Mouse (Mus musculus) layer of hippocampus, adult 9-11 months (tissue): ENCODE data around the gene Traf3ip1.
"Not testable (repeated sequence)": the region's sequence is repeated elsewhere in the genome, so short reads cannot be mapped to it uniquely, and the experiment has no call there.

ENCODE experiments used
- DNase-seq: peaks from one replicate; pipeline ENCODE4 v3.0.0; 2022

Gene Traf3ip1

GRCm38 (mm10) chr1:91466186-91466585, 28.3 kb upstream of the Traf3ip1 start:
- no peak for DNase-seq

DNA sequence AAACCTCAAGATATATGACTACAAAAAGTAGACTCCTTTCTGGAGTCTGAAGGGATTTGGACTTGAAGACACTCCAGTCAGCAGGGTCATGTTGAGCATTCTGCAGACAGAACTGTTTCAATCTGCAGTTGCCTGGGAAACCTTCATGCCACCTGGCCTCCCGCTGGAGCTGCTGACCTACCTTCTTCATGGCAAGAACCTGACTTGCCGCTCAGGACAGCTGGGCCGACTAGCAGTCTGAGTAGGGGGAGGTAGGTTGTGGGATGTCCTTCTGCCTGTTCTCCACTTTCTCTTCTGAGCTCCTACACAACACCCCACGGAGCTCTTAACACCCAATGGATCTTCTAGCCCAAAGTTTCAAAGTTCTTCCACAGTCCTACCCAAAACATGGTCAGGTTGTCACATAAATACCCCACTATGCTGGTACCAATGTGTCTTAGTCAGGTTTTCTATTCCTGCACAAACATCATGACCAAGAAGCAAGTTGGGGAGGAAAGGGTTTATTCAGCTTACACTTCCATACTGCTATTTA, 24.5 kb upstream of the Traf3ip1 start:
- DNase-seq: no peak

- not testable (repeated sequence) for DNase-seq
Observed at GRCm38 (mm10) chr1:91478145-91478544, 16.3 kb upstream of the Traf3ip1 start.

- no peak for DNase-seq
Observed at GRCm38 (mm10) chr1:91478958-91479357, 15.5 kb upstream of the Traf3ip1 start.

- DNase-seq: no peak
Observed at GRCm38 (mm10) chr1:91482616-91483211, 11.7 kb upstream of the Traf3ip1 start.

DNA sequence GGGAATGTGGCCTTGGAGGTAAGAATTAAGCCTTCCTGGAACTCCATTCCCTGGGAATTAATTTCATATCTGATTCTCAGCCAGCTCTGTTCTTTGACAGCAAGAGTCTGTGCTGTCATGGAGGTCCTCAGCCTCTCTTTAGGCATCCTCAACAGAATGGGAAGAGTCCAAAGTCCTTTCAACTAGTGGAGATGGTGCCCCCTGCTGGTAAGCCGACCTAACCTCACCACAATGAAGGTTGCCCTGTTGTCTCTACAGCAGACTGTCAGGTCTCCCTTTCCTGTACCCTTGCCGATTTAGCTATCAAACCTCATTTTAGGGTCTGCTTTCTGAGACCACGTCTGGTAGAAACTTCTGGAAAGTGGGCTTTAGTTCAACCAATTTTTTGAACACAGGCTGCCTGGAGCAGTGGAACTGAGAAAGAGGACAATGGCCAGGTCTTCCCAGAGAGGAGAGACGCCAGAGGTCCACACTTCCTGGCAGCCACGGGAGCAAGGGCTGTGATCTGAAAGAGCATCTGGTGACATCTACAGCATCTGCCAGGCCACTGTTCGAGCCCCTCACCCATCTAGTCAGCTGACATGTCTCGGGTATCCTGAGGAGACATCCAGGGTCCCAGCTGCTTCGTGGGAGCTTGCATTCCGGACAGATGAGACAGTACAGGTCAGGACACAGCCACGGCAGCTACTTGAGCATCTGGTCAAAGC, 11.0 kb upstream of the Traf3ip1 start:
- DNase-seq: peak; percentile 59

DNA sequence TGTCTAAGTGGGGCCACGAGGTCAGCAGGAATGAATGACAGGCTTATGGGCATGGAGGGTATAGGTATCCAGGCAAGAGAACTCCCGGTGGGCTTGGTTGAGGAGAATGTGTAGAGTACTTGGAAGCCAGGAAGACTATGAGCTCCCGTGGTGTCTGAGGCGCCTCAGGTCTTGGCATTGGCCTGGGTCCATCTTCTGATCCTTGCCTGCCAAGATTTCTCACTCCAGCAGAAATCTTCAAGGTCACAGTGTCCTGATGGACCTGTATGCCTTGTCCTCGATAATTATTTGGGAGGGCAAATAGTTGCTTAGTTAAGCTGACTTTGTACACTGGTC, 10.5 kb upstream of the Traf3ip1 start:
- DNase-seq: no peak

DNA sequence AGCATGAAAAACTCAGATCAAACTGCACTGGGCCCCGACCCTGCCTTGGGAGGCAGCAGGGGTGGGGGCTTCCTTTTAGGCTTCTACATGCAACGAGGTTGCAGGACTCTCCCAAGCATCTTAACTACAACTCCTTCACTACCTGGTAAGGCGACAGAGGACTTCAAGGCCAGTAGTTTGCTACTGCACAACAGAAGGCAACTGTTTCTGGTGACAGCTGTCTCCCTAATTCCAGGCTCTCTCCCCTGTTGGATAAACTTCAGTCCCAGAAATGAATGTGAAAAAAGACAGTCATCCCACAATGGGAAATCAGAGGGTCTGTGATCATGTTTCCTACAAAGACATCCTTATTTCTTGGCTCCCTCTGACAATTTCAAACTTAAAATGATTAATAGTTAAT, 9.0 kb upstream of the Traf3ip1 start:
- DNase-seq: no peak

DNA sequence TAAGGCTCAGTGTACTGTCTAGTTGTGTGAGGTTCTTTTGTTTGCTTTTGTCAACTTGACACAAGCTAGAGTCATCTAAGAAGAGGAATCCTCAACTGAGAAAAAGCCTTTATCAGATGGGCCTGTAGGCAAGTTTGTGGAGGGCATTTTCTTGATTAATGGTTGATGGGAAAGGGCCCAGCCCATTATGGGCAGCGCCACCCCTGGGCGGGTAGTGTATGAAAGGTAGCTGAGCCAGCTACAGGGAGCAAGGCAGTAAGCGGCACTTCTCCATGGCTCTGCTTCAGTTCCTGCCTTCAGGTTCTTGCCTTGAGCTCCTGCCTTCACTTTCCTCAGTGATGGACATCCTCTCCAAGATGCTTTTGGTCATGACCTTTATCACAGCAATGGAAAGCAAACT, 8.3 kb upstream of the Traf3ip1 start:
- no peak for DNase-seq

GRCm38 (mm10) chr1:91490322-91490721, 4.1 kb upstream of the Traf3ip1 start:
- DNase-seq: no peak

DNA sequence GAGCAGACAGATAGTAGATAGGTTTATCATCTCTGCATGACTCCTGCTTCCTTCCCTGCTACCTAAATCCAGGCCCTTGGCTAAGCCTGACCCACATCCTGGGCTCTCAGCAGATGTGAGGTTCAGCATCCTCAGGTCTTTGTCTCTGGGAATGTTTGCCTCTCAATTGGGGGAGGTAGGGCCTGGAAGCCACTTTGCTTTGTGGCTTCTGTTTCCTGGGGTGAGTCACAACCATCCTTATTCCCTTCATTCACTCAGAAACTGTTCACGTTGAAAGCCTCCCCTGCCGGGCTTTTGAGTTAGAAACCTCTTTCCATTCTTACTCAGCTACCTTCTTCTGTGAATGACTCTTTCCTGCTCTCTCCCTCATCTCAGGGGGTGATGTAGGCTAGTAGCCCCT, 1.7 kb upstream of the Traf3ip1 start:
- DNase-seq: no peak

- DNase-seq: no peak
Observed at GRCm38 (mm10) chr1:91493938-91494337, 509 bp upstream of the Traf3ip1 start.

- DNase-seq: no peak
Observed at GRCm38 (mm10) chr1:91495321-91495720, 874 bp downstream of the Traf3ip1 start.

DNA sequence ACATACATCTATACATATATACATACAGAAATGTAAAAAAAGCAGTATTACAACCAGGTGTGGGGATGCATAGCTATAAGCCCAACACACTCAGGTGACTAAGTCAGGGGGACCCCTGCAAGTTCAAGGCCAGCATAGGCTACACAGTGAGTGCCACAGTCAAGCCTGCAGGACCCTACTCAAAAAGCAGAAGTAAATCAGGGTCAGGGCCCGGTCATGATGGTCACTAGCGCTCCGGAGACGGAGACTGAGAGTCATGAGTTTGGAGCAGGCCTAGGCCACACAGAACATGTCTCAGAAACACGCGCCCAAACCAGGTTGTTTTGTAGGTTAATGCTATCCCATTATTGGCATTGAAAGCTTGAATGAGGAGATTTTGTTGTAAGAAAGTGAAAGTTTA, 4.1 kb downstream of the Traf3ip1 start:
- DNase-seq: no peak

DNA sequence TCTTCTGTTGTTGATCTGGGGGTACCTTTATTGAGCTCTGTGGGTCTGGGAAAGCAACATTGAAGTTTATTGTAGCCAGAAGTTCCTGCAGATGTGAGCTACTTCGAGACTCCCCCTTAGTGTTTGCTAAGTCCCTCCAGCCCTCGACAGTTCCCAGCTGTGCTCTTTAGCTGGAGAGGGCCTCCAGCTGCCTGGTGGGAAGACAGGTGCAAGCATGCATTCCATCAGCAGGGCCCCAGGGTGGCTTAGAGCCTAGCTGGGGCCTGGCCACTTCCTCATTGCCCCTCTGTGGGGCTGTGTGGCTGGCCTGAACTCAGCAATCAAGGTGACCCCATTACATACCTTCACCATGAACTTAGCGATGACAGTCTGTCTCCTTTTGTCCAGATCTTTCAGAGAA, 10.2 kb downstream of the Traf3ip1 start:
- no peak for DNase-seq

DNA sequence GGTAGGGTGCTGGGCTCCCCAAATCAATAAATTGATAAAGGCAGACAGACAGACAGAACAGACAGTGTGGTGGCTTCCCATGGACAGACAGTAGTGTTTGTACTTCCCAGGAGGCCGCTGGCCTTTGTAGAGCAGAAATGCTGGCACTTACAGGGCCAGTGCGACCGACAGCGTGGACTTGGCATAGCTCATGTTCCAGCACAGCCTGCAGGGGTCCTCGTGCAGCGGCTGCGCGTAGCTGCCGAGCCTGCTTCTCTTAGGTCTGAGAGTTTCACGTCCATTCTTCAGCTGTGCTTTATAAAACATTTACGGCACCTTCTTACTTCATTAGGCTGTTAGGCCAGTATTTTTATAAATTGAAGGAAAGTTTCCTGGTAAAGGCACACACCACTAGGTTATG, 20.5 kb downstream of the Traf3ip1 start:
- DNase-seq: no peak

- no peak for DNase-seq
Observed at GRCm38 (mm10) chr1:91515642-91516041, 21.2 kb downstream of the Traf3ip1 start.

DNA sequence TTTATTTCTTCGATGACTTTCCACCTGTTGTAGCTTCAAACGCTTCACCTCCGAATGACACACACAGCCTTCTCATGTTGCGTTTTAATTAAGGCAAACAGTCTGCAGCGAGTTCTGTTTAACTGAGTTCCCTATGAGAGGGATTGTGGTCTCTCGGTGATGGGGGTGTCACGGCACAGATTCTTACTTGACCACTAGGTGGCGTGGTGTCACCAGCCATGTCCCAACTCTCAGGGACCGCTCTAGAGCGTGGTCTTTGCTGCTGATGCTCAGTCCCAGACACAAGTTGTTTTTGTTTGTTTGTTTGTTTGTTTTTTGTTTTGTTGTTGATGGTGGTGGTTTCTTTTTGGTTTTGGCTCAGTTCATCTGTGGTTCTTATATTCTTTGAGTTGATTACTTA, 29.3 kb downstream of the Traf3ip1 start:
- peak; percentile 51 for DNase-seq

DNA sequence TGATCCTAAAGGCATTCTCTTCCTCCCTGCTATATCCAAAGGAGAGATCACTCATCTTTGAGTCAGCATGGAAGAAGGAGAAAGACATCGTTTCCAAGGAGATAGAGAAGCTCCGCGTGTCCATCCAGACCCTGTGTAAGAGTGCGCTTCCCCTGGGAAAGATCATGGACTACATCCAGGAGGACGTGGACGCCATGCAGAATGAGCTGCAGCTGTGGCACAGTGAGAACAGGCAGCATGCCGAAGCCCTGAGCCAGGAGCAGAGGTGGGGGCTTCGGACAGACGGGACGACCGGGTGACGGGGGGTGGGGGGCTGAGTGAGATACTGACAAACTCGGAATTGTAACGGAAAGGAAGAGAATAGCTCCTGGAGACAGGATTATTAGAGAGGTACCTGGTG, 31.4 kb downstream of the Traf3ip1 start:
- no peak for DNase-seq

DNA sequence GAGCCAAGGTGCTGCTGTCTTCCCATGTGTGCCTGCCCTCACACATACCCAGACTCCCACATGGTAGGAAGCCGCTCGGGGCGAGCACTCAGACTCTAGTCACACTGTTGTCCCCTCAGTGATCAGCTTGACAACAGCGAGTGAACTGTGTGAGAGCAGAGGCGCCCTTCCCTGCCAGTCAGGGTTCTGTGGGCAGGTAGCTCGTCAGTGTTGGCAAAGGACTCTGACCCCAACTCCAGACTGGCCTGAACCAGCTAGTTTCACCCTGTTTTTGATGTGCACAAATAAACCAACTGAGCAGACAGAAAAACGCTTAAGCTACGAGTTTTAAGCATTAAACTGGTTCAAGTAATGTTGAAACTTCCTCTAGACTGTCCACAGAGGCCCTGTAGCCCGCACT, 35.7 kb downstream of the Traf3ip1 start:
- DNase-seq: no peak

DNA sequence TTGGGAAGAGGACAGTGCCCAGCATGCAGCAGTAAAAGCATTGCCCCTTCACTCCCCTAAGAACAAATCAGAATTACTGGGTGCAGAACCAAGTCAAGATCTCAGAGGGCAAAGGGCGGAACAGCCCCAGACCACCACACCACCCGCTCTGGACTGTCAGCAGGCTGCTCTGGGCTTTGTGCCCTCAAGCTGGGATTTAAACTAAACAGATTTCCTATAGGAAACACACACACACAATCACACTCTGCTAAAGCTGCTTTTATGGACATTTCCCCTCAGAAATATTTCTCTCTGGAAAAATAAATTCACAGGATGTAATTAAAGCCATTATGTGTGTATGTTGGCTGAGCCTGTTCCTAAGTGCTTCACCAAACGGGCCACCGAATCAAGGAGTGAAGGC, 37.8 kb downstream of the Traf3ip1 start:
- no peak for DNase-seq

- no peak for DNase-seq
Observed at GRCm38 (mm10) chr1:91532892-91533291, 38.4 kb downstream of the Traf3ip1 start.

- no peak for DNase-seq
Observed at GRCm38 (mm10) chr1:91533483-91533882, 39.0 kb downstream of the Traf3ip1 start.

GRCm38 (mm10) chr1:91533961-91534723, 39.7 kb downstream of the Traf3ip1 start:
- no peak for DNase-seq
